Mouse (Mus musculus) E14TG2a.4 (cell line): Measurements from ENCODE around the gene Gcnt3.

ENCODE experiments used
- H3K27me3 ChIP-seq: 2 replicates; pipeline ENCODE4 v1.6.1; 2014; ENCODE audit warnings: low read length, control low read depth; ENCODE audit not compliant: insufficient read depth
- H3K36me3 ChIP-seq: 2 replicates; pipeline ENCODE4 v1.6.1; 2014; ENCODE audit warnings: low read length, control low read depth; ENCODE audit not compliant: insufficient read depth
- H3K4me1 ChIP-seq: replicated peaks from 2 replicates; pipeline ENCODE4 v1.6.1; 2014; ENCODE audit warnings: low read depth, low read length, control low read depth
- H3K4me3 ChIP-seq: replicated peaks from 2 replicates; pipeline ENCODE4 v1.5.1; 2014; ENCODE audit warnings: mild to moderate bottlenecking, low read length
- H3K9me3 ChIP-seq: 2 replicates; pipeline ENCODE4 v1.6.1; 2014; ENCODE audit warnings: low read length, control low read depth
- CTCF ChIP-seq: conservative IDR thresholded peaks from 2 replicates; pipeline ENCODE4 v1.5.1; 2014; ENCODE audit warnings: low read length
- NANOG ChIP-seq: IDR thresholded peaks from 2 replicates; pipeline ENCODE4 v1.6.1; 2014; ENCODE audit warnings: borderline replicate concordance, low read length, mixed read lengths
- POU5F1 ChIP-seq: IDR thresholded peaks from 2 replicates; pipeline ENCODE4 v1.6.1; 2014; ENCODE audit warnings: low read length, borderline replicate concordance

The Gcnt3 gene

GRCm38 (mm10) chr9:70049416-70049783, 11.5 kb upstream of the Gcnt3 start:
- Histone ChIP-seq H3K9me3 (no peaks in the 10 kb centered on the region), H3K4me1 (peaks cover 56% of the 10 kb centered on the region)

GRCm38 (mm10) chr9:70048751-70049415, 11.0 kb upstream of the Gcnt3 start:
- Histone ChIP-seq H3K27me3 (no peaks in the 10 kb centered on the region), H3K4me3 (peak overlapping the region; percentile 61), H3K9me3 (no peaks in the 10 kb centered on the region), H3K4me1 (peaks cover 58% of the 10 kb centered on the region), H3K36me3 (no peaks in the 10 kb centered on the region)
- TF ChIP-seq POU5F1 (no peak), NANOG (no peak), CTCF (no peak)

More at GRCm38 (mm10) chr9:70049416-70049783, 11.5 kb upstream of the Gcnt3 start:
- Histone ChIP-seq H3K36me3 (no peaks in the 10 kb centered on the region), H3K27me3 (no peaks in the 10 kb centered on the region), H3K4me3 (peak overlapping the region; percentile 61)
- TF ChIP-seq POU5F1 (no peak), CTCF (no peak), NANOG (no peak)

GRCm38 (mm10) chr9:70048280-70048679, 10.4 kb upstream of the Gcnt3 start:
- Histone ChIP-seq H3K36me3 (no peaks in the 10 kb centered on the region), H3K4me3 (peak overlapping the region; percentile 61), H3K9me3 (no peaks in the 10 kb centered on the region), H3K4me1 (peaks cover 62% of the 10 kb centered on the region), H3K27me3 (no peaks in the 10 kb centered on the region)
- TF ChIP-seq CTCF, result no peak
- TF ChIP-seq POU5F1, result no peak
- no peak for TF ChIP-seq NANOG

- 0 out of 2 replicates have a peak overlapping the region, but pooled peaks have one; percentile 2 for H3K4me3 ChIP-seq
- no peaks in the 10 kb centered on the region for H3K27me3 ChIP-seq
- TF ChIP-seq NANOG (peak; percentile 39; the same call in 1 of the 2 replicates), POU5F1 (no peak), CTCF (no peak)
- no peaks in the 10 kb centered on the region for H3K36me3 ChIP-seq
- peaks cover 67% of the 10 kb centered on the region for H3K4me1 ChIP-seq
- no peaks in the 10 kb centered on the region for H3K9me3 ChIP-seq
Measured at GRCm38 (mm10) chr9:70047839-70048238, 10.0 kb upstream of the Gcnt3 start.

GRCm38 (mm10) chr9:70046255-70046654, 8.4 kb upstream of the Gcnt3 start:
- Histone ChIP-seq H3K9me3 (no peaks in the 10 kb centered on the region), H3K4me1 (peaks cover 76% of the 10 kb centered on the region), H3K4me3 (no peak overlapping the region), H3K36me3 (no peaks in the 10 kb centered on the region), H3K27me3 (no peaks in the 10 kb centered on the region)
- TF ChIP-seq CTCF (no peak), POU5F1 (no peak), NANOG (no peak)

- no peaks in the 10 kb centered on the region for H3K9me3 ChIP-seq
- H3K36me3 ChIP-seq, result no peaks in the 10 kb centered on the region
- H3K4me1 ChIP-seq, result peaks cover 64% of the 10 kb centered on the region
- no peak overlapping the region for H3K4me3 ChIP-seq
- no peak for TF ChIP-seq NANOG
- no peak for TF ChIP-seq CTCF
- no peak for TF ChIP-seq POU5F1
- H3K27me3 ChIP-seq, result no peaks in the 10 kb centered on the region
Measured at GRCm38 (mm10) chr9:70044865-70045264, 7.0 kb upstream of the Gcnt3 start.

- Histone ChIP-seq H3K4me3 (no peak overlapping the region), H3K4me1 (peaks cover 46% of the 10 kb centered on the region), H3K9me3 (0 out of 2 replicates have a peak, but pooled peaks cover 7% of the 10 kb centered on the region), H3K36me3 (no peaks in the 10 kb centered on the region), H3K27me3 (no peaks in the 10 kb centered on the region)
- TF ChIP-seq NANOG, result no peak
- TF ChIP-seq POU5F1, result no peak
- TF ChIP-seq CTCF, result no peak
Measured at GRCm38 (mm10) chr9:70042935-70043334, 5.0 kb upstream of the Gcnt3 start.

GRCm38 (mm10) chr9:70042137-70042536, 4.2 kb upstream of the Gcnt3 start:
- Histone ChIP-seq H3K4me3 (no peak overlapping the region), H3K4me1 (peaks cover 40% of the 10 kb centered on the region), H3K36me3 (no peaks in the 10 kb centered on the region), H3K27me3 (no peaks in the 10 kb centered on the region), H3K9me3 (0 out of 2 replicates have a peak, but pooled peaks cover 7% of the 10 kb centered on the region)
- no peak for TF ChIP-seq NANOG
- TF ChIP-seq CTCF, result no peak
- no peak for TF ChIP-seq POU5F1
